Mouse (Mus musculus) CD4-positive, CD25-positive, alpha-beta regulatory T cell, adult 2 months (primary cell): ENCODE data around the gene 4930544D05Rik.

Experiments used
- DNase-seq: peaks from one replicate; pipeline ENCODE4 v3.0.0-alpha.2; 2012; ENCODE audit warnings: low read depth, low spot score

The 4930544D05Rik gene

DNA sequence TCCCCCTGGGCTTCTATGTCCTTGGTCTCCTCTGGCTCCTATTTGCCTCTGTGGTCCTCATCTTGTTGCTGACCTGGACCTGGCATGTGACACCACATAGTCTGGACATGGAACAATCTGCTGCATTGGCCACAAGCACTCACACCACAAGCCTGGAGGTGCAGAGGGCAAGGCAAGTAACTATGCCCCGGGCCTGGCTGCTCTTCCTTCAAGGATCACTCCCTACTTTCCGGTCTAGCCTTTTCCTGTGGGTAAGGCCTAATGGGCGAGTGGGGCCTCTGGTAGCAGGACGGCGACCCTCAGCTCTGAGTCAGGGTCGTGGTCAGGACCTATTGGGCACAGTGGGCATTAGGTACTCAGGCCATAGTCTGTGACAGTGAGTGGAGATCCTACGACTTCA is 25.6 kb downstream of the 4930544D05Rik start:
- no peak for DNase-seq

- DNase-seq = no peak
Measured at GRCm38 (mm10) chr11:70643051-70643450, 27.4 kb downstream of the 4930544D05Rik start.

DNA sequence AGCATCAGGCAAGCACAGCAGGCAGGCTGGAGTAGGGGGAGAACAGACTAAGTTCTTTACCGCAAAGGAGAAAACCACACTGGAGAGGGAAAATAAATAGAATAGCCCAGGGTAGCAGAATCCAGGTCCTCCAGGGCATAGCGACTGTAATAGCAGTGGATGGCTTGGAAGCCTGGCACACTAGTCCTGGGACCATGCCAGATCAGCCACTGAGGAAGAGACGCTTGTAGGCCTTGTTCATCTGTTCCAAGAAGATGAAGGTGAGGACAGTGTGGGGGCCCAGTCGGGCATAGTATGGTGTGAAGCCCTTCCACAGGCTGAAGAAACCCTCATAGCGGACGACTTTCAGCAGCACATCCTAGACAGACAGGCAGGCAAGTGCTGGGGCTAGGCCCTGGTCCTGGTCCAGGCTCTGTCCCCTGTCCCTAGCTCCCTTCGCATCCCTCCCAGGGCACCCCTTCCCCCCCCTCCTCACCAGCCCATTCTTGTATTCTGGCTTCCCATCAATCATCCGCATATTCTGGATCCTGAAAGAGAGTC is 29.0 kb downstream of the 4930544D05Rik start:
- DNase-seq = no peak

DNA sequence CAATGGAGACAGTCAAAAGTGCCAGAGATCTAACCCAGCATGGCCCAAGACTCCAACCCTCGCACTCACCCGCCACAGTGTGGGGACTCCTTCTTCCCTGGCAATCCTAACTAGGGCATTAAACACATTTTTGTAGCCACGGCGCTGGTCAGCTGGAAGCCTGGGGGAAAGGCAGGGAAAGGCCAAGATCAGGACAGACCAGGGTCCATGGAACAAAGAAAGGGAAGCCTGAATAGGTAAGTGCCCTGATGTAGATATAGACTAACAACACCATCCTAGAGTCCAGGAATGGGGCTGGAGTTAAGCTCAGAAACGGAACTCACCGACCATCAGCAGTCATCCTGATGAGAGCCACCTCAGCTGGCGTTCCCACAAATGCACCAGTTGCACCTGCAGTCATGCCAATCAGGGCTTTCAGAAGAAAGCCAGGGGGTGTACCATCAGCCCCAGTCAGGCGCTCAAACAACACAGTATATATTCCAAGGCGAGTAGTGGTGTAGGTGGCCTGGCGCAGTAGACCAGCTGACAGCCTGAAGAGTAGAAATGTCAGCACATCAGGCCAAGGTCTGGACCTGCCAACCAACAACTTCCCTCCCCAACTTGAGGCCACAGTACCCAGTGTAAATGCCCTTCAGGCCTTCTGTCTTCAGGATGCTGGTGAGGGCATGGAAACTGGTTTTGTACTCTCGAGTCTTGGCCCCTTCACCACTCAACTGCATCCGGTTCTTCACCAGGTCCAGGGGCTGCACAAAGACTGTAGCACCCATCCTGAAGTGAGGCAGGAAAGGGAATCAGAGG is 30.0 kb downstream of the 4930544D05Rik start:
- DNase-seq = no peak

DNA sequence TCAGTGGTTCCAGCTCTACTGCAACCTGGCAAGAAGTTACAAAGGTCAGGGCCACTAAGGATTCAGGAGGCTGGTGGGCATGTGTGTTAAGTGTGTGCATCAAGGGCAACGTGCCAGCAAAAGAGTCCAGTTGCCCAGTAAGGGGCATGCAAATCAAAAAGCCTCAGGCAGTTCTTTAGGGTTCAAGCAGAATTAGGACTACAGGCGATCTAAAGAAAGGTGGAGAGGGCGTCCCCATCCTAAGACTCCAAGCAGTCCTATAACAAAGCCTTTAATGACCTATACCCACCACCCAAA is 30.6 kb downstream of the 4930544D05Rik start:
- no peak for DNase-seq

GRCm38 (mm10) chr11:70646691-70647650 is 31.3 kb downstream of the 4930544D05Rik start, which contains the start of the genes Rnf167 and Slc25a11:
Rnf167 (plus strand) TSS chr11:70647235.
Slc25a11 (minus strand) TSS chr11:70647479.
- peak; percentile 98 for DNase-seq

GRCm38 (mm10) chr11:70647716-70648420 is 32.2 kb downstream of the 4930544D05Rik start:
- peak; percentile 57 for DNase-seq

- peak; percentile 45 for DNase-seq
Measured at GRCm38 (mm10) chr11:70648512-70648911, 32.9 kb downstream of the 4930544D05Rik start.

- DNase-seq = peak; percentile 23
Measured at GRCm38 (mm10) chr11:70649185-70649734, 33.6 kb downstream of the 4930544D05Rik start.

DNA sequence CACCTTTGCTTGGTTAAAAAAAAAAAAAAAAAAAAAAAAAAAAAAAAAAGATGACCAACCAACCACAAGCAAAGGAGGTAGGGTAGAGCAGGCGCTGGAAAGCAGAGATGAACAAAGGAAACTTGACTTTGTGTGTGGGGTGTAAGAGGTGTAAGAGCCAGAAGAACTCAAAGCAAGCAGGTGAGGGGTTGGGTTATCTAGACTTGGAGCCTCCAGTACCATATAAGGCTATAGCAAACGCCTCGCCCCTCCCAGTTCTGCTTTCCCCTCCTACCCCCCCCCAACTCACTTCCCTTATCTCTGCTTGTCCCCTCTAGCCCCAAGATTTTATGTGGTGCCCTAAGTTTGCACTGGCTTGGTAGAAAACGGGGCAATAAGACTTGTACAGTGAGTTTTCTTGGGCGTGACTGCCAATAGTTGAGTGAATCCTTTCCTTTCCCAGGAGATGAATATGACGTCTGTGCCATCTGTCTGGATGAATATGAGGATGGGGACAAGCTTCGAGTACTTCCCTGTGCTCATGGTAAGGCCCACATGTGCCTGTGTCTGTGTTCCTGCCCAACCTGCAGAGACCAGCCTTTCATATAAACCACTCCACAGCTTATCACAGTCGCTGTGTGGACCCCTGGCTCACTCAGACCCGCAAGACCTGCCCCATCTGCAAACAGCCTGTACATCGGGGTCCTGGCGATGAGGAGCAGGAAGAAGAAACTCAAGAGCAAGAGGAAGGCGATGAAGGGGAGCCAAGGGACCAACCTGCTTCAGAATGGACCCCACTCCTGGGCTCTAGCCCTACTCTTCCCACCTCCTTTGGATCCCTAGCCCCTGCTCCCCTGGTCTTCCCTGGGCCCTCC is 34.9 kb downstream of the 4930544D05Rik start:
- DNase-seq = peak; percentile 86

DNA sequence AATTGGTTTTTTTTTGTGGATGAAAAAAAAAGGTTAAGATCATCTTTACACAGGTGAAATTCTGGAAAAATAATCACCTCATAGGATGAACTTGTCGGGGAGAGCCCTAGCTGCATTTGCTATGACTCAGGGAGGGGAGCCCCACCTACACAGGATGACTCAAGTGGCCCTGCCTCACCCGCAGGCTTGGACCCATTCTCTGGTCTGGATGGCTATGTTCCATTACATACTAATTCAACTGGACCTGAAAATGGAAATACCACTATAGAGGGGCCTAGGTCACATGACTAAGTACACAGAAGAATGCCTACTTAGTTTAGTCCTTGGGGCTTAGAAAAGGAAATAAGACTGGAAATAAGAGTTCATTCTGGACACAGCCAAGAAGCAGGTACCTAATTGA is 35.7 kb downstream of the 4930544D05Rik start:
- DNase-seq = peak; percentile 58

DNA sequence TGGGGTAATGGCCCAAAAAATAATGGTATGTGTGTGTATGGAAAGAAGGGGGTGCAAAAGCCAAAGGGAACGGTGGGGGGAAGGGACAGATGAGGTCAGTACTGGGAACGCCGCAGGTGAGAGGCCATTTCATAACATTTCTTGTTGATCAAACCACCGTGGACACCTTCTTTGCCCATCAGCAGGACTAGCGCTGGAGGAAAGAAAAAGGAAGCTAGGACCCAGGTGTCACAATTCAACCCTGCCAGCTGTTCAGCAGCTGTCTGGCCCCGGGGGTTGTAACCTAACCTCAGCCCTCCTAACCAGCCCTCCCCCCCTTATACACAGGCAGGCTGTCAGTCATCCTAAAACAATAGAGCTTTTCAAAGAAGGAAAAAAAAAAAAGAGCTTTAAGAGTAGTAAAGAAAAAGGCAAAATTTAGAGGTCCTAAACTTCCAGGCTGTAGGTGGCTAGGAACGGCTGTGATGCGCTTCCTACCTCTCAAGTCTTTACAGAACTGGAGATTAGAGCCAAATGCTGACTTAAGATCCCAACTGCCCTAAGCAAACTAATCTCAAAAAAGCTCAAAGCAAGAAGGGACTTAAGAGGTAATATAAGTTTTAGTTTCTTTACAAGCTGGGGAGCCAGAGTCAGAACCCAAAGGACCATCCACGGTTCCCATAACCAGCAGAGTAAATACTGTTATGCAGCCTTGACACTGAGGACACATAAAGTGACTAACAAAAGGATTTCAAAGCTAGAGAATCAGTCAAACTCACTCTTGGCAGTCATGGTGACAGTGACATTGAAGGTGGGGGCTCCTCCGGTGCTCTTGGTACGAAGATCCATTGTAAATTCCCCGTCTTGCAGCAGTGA is 36.6 kb downstream of the 4930544D05Rik start:
- peak; percentile 49 for DNase-seq

GRCm38 (mm10) chr11:70652884-70653344 is 37.3 kb downstream of the 4930544D05Rik start:
- DNase-seq = no peak

GRCm38 (mm10) chr11:70653345-70654197 is 37.9 kb downstream of the 4930544D05Rik start:
- DNase-seq = peak; percentile 84

DNA sequence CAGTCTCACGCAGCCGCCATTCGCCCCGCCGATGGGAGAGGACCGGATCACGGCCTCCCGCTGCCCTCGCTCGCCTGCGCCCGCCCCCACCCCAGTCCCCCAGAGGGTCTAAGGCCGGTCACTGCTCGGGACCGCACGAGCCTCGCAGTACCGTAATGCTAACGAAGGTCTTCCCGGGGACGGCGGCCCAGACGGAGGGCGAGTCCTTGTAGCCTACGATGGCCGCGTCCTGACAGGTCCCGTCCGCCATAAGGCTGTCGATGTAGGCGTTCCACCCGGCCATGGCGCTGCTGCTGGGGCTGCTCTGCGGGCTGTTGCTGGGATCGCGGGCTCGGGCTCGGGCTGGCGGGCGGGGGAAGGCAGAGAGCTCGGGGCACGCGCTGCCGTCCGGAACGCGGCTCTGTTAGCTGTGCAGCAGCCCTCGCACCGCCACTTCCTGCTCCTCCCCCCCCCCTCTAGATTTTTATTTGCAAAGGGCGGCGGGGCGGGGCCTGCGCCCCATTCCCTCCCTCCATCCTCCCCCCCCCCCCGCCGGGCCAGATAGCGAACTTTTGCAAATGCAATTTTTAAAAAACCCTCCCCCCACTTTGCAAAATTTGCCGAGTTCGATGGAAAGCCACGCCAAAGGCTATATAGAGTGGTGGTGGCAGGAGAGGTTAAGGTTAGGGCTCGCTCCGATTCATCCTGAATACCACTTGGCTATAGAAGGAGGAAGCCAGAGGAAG is 38.7 kb downstream of the 4930544D05Rik start, which contains the start of gene Pfn1:
Pfn1 (minus strand) TSS at position 447 of the 725 bp plus-strand sequence.
- DNase-seq = peak; percentile 93

DNA sequence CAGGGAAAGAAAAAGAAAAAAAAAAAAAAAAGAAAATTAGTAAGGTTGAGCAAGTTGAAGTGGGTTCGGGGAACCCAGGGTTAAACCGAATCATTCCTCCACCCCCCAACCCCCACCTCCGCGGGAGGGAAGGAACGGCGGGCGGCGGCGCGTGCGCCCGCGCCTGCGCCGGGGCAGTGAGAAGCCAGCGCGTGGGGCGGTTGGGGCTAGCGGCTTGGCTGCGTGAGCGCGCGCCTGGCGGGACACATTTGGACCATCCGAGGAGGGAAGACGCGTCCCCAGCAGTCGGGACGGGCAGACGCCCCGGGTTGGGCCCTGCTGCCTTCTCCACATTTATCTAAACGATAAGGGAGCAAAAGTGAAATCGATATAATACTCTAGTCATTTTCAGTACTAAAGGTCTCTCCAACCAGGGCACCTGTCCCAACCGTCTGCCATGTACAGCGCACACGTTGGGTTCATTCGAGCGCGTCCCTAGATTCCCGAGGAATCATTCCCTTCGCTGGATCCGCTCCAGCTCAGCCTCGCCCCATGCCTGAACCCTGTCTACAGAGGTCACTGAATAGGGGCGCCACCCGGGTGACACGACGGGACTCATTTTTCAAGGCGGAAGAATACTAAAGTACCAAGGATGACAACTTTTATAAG is 39.4 kb downstream of the 4930544D05Rik start:
- peak; percentile 90 for DNase-seq
